Mouse (Mus musculus): ENCODE data around the gene Cept1.

DNA sequence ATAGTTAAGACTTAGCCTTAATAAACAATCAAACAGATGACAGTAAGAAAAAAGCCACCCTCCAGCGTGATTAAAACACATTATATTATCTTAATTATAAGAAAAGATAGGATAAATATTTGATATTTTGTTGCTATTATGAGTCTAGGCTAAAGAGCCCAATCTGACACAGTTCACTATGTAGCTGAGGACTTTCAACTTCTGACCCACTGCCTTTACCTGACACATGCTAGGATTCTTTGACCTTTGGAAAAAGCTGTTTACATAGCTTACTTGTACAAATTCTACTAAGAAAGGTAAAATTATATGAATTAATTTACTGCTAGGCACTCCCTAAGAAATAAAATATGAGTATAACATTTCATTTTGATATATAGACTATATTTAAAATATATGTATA lies 36.9 kb downstream of the Cept1 start:
- TF ChIP-seq CTCF (IDR thresholded peaks at IDR 0.05; ENCODE audit: borderline replicate concordance, extremely low read depth, insufficient read depth, insufficient read length) (no peak), POLR2A (IDR thresholded peaks at IDR 0.05; ENCODE audit: borderline replicate concordance, extremely low read depth, insufficient read depth, insufficient read length, poor library complexity, severe bottlenecking) (no peak)

Data from brain, embryonic 14.5 days (tissue).